Mouse (Mus musculus) kidney, postnatal 0 days (tissue): ENCODE results near the gene Fabp7. TPM values are rescaled to one million over a fixed set of nuclear protein-coding genes. Genes with fewer than 3 reads are reported as not detected.

Experiments
- ATAC-seq: fragments of 200-750 bp; cut with Nextera tagmentation; replicated peaks from 2 replicates; pipeline ENCODE4 v1.8.0; 2017; ENCODE audit warnings: low read depth, moderate number of reproducible peaks, moderate TSS enrichment, moderate library complexity; ENCODE audit not compliant: low FRiP score
- DNase-seq: peaks from one replicate; pipeline ENCODE4 v3.0.0-alpha.2; 2016; ENCODE audit warnings: low spot score
- H3K27ac ChIP-seq: fragments of 300-500 bp; sonication (generic); 2 replicates; pipeline ENCODE4 v1.5.1; 2014; ENCODE audit warnings: mild to moderate bottlenecking
- H3K27me3 ChIP-seq: fragments of 300-500 bp; sonication (generic); 2 replicates; pipeline ENCODE4 v1.6.1; 2014; ENCODE audit warnings: low read length, mixed read lengths; ENCODE audit not compliant: insufficient read depth
- H3K36me3 ChIP-seq: fragments of 300-500 bp; sonication (generic); 2 replicates; pipeline ENCODE4 v1.6.1; 2014; ENCODE audit warnings: low read length, mixed read lengths; ENCODE audit not compliant: insufficient read depth
- H3K4me1 ChIP-seq: fragments of 300-500 bp; sonication (generic); replicated peaks from 2 replicates; pipeline ENCODE4 v1.6.1; 2014; ENCODE audit warnings: antibody characterized with exemption, low read length, mixed read lengths; ENCODE audit not compliant: insufficient read depth
- H3K4me2 ChIP-seq: fragments of 300-500 bp; sonication (generic); 2 replicates; pipeline ENCODE4 v1.6.1; 2014; ENCODE audit warnings: mild to moderate bottlenecking, low read length, moderate library complexity, mixed read lengths
- H3K4me3 ChIP-seq: fragments of 300-500 bp; sonication (generic); replicated peaks from 2 replicates; pipeline ENCODE4 v1.5.1; 2014; ENCODE audit warnings: low read depth, low read length
- H3K9ac ChIP-seq: fragments of 300-500 bp; sonication (generic); 2 replicates; pipeline ENCODE4 v1.6.1; 2014; ENCODE audit warnings: low read depth, low read length
- H3K9me3 ChIP-seq: fragments of 300-500 bp; sonication (generic); replicated peaks from 2 replicates; pipeline ENCODE4 v1.6.1; 2016; ENCODE audit warnings: low read length, inconsistent platforms, mixed read lengths
- CTCF ChIP-seq: IDR thresholded peaks from 2 replicates; pipeline ENCODE4 v1.5.1; 2016; ENCODE audit warnings: antibody characterized with exemption, low read depth, mild to moderate bottlenecking, moderate library complexity
- WGBS: fragments of 180-500 bp; shearing (Covaris S2); extraction: QIAGEN DNeasy Blood & Tissue Kit; methylation state at CpG from one replicate; pipeline ENCODE4 v1.1.7; 2014; 5-methylcytosine and 5-hydroxymethylcytosine counted together
- polyA plus RNA-seq: library from polyadenylated mRNA; unstranded; fragments of >200 nt; fragmentation: Nextera tagmentation; extraction: Ambion mirVana; gene quantifications from 2 replicates; pipeline ENCODE4 v1.2.1, GENCODE M21; 2015

Fabp7 gene
- 5.1 and 6.4 TPM in 2 replicates for polyA plus RNA-seq

- H3K4me3 ChIP-seq = no peak within 1 kb of the TSS
- H3K36me3 ChIP-seq = no peaks in the 10 kb centered on the region
- peak within 1 kb of the TSS; percentile 27 for H3K4me2 ChIP-seq
- DNase-seq (no peak), ATAC-seq (no peak)
- H3K9ac ChIP-seq = no peak within 1 kb of the TSS
- no peaks in the 10 kb centered on the region for H3K27me3 ChIP-seq
- WGBS = 27% methylated on average over 7 of the region's 7 CpGs
- H3K27ac ChIP-seq = no peak within 1 kb of the TSS
- H3K4me1 ChIP-seq = no peaks in the 10 kb centered on the region; the same call in 1 of the 2 replicates
- no peak for TF ChIP-seq CTCF
- H3K9me3 ChIP-seq = no peaks in the 10 kb centered on the region
Measured at GRCm38 (mm10) chr10:57784876-57785150, at the start of gene Fabp7. TSS of gene Fabp7 (plus strand) at chr10:57784881.

DNA sequence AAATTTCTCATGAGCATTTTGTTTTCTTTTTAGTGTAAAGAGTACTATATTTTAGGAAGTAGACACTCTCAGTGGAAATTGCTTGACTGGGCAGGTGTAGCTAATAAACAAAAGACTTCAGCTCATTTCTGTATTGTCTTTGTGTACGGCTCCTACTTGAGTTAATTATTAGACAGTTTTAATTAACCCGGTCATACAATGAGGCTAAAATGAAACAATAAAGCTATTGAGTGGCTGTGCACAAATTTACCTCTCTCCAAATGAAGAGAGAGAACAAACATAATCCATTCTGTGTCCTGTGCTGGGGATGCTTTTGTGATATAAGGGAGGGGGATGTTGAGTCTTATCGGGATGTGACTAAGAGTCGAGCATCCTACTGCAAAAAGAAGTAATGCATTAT is 43.9 kb upstream of the Fabp7 start:
- no peaks in the 10 kb centered on the region for H3K36me3 ChIP-seq
- no peak overlapping the region for H3K27ac ChIP-seq
- H3K9me3 ChIP-seq = no peaks in the 10 kb centered on the region
- no peak overlapping the region for H3K4me3 ChIP-seq
- TF ChIP-seq CTCF = no peak
- H3K4me2 ChIP-seq = no peak overlapping the region
- H3K9ac ChIP-seq = no peak overlapping the region
- ATAC-seq = no peak
- no peaks in the 10 kb centered on the region for H3K27me3 ChIP-seq
- WGBS = 53% methylated on average over 4 of the region's 4 CpGs
- no peaks in the 10 kb centered on the region for H3K4me1 ChIP-seq
- DNase-seq = no peak

DNA sequence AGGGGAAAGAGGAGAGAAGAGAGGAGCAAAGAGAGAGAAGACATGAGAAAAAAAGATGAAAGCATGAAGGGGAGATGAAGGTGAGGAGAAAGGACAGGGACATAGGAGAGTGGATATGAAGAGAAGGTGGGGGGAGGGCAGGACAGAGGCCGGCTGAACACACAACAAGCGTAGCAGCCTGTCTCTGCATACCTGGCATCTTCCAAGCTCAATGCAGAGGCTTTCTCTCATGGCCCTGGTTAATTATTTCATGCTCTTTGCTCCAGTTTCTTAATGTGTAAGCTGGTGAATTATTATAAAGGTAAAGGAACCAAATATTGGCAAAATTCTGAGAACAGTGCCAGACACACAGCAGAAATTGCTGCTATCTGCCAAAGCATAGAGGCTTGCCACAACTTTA is 43.3 kb upstream of the Fabp7 start:
- Histone ChIP-seq H3K4me2 (no peak overlapping the region), H3K27me3 (no peaks in the 10 kb centered on the region), H3K9ac (no peak overlapping the region), H3K36me3 (no peaks in the 10 kb centered on the region), H3K27ac (no peak overlapping the region), H3K4me3 (no peak overlapping the region), H3K4me1 (no peaks in the 10 kb centered on the region), H3K9me3 (no peaks in the 10 kb centered on the region)
- no peak for TF ChIP-seq CTCF
- WGBS = 49% methylated on average over 2 of the region's 2 CpGs
- DNase-seq (no peak), ATAC-seq (no peak)

- WGBS = 70% methylated on average over 7 of the region's 7 CpGs
- ATAC-seq = no peak
- DNase-seq = no peak
Measured at GRCm38 (mm10) chr10:57743045-57743444, 41.6 kb upstream of the Fabp7 start.

DNA sequence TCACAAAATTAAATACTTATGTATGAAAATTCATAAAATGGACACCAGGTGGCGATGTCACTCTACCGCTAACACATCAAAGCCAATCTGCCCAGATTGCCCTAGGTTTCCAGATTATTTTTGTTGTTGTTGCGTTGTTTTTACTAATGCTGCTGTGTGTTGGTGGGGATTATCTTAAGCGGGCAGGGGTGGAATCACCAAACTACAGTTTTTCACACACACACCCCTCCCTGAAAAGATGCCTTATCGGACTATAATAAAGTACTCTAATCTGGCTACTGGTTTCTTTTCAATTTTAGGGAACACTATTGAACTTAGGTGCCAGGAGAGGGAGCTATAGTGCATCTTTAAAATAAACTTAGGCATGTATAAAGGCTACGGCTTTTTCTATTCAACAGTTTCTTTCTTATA is 41.1 kb upstream of the Fabp7 start:
- no peaks in the 10 kb centered on the region for H3K36me3 ChIP-seq
- H3K4me1 ChIP-seq = no peaks in the 10 kb centered on the region
- H3K4me2 ChIP-seq = peak overlapping the region; percentile 51
- H3K4me3 ChIP-seq = peak overlapping the region; percentile 33
- peak; percentile 87 for TF ChIP-seq CTCF
- peak; percentile 54; the same call in 1 of the 2 replicates for ATAC-seq
- no peaks in the 10 kb centered on the region for H3K27me3 ChIP-seq
- no peaks in the 10 kb centered on the region for H3K9me3 ChIP-seq
- WGBS = 4% methylated on average over 6 of the region's 6 CpGs
- H3K9ac ChIP-seq = no peak overlapping the region
- H3K27ac ChIP-seq = no peak overlapping the region
- DNase-seq = peak; percentile 91

More at GRCm38 (mm10) chr10:57743045-57743444, 41.6 kb upstream of the Fabp7 start:
- H3K27me3 ChIP-seq = no peaks in the 10 kb centered on the region
- TF ChIP-seq CTCF = no peak
- H3K27ac ChIP-seq = no peak overlapping the region
- H3K9me3 ChIP-seq = no peaks in the 10 kb centered on the region
- H3K9ac ChIP-seq = no peak overlapping the region
- H3K4me3 ChIP-seq = no peak overlapping the region
- H3K4me1 ChIP-seq = no peaks in the 10 kb centered on the region
- H3K36me3 ChIP-seq = no peaks in the 10 kb centered on the region
- no peak overlapping the region for H3K4me2 ChIP-seq

GRCm38 (mm10) chr10:57744128-57744765 is 40.4 kb upstream of the Fabp7 start:
- Histone ChIP-seq H3K4me2 (no peak overlapping the region), H3K36me3 (no peaks in the 10 kb centered on the region), H3K9ac (no peak overlapping the region), H3K9me3 (no peaks in the 10 kb centered on the region), H3K27me3 (no peaks in the 10 kb centered on the region), H3K4me1 (no peaks in the 10 kb centered on the region), H3K27ac (no peak overlapping the region), H3K4me3 (no peak overlapping the region)
- DNase-seq (no peak), ATAC-seq (no peak)
- WGBS = 48% methylated on average over 2 of the region's 2 CpGs
- TF ChIP-seq CTCF = no peak

DNA sequence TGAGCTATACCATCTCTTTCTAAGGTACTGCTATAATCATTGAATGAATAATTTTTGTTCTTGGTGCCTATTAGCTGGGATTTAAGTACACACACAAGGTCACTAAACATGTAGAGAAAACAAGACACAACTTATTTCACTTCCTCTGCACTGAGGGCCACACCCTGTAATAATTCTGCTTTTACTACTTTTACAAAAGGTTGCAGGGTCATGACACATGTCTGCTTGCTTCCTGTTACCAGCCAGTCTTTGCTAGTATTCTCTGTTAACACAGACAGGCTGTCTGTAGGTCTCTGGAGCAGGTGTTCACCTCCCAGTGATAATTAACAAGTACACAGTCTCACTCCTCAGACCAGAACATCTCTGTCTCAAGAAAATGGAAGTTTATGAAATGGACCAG is 39.2 kb upstream of the Fabp7 start:
- TF ChIP-seq CTCF = no peak
- no peak overlapping the region for H3K4me2 ChIP-seq
- no peak overlapping the region for H3K4me3 ChIP-seq
- no peaks in the 10 kb centered on the region for H3K4me1 ChIP-seq
- DNase-seq (no peak), ATAC-seq (no peak)
- no peaks in the 10 kb centered on the region for H3K9me3 ChIP-seq
- no peak overlapping the region for H3K27ac ChIP-seq
- no peak overlapping the region for H3K9ac ChIP-seq
- no peaks in the 10 kb centered on the region for H3K27me3 ChIP-seq
- no peaks in the 10 kb centered on the region for H3K36me3 ChIP-seq
